8 mouse cellular contexts compared by ENCODE assay signal in genomic region chr13:93499973-93500633, GRCm38 (mm10). TPM values are rescaled to one million over a fixed set of nuclear protein-coding genes. Genes with fewer than 3 reads are reported as not detected.
DNase-seq lines count a peak whose midpoint lies in the region; ATAC-seq and TF ChIP-seq lines count a peak whose summit lies in the region.

No protein-coding gene starts in this region.

- no peaks in the 10 kb centered on the region for H3K9me3 ChIP-seq in hindbrain, embryonic 16.5 days (ENCODE audit: control insufficient read depth, low read length)
- H3K9me3 ChIP-seq in midbrain, postnatal 0 days (ENCODE audit: low read length), result no peaks in the 10 kb centered on the region

- no peak for DNase-seq in layer of hippocampus, adult 2 months (ENCODE audit: low spot score in 2 of 2)
- no peak for DNase-seq in layer of hippocampus, postnatal 25 days (ENCODE audit: extremely low spot score in 1 of 2, low spot score in 1 of 2)
- no peak for DNase-seq in midbrain, postnatal 0 days (ENCODE audit: low spot score)
- DNase-seq in right cerebral cortex, adult 18-20 months, result no peak
- no peak for DNase-seq in kidney, adult 18-20 months

- H3K27ac ChIP-seq in layer of hippocampus, adult 2 months, result peak overlapping the region; percentile 97
- peak overlapping the region; percentile 84 for H3K27ac ChIP-seq in brown adipose tissue, adult 24 weeks (replicated peaks; ENCODE audit: low read depth, low read length)
- H3K27ac ChIP-seq in hindbrain, embryonic 16.5 days (ENCODE audit: low read depth, low read length), result peak overlapping the region; percentile 92
- peak overlapping the region; percentile 92 for H3K27ac ChIP-seq in midbrain, postnatal 0 days (ENCODE audit: low read depth, low read length)

- no peaks in the 10 kb centered on the region for H3K27me3 ChIP-seq in hindbrain, embryonic 16.5 days (replicated peaks; ENCODE audit: control insufficient read depth, insufficient read depth, low read length)
- H3K27me3 ChIP-seq in midbrain, postnatal 0 days (ENCODE audit: insufficient read depth, low read length), result no peaks in the 10 kb centered on the region

- WGBS in hindbrain, embryonic 16.5 days, result 8% methylated on average over 12 of the region's 12 CpGs
- WGBS in midbrain, postnatal 0 days, result 4% methylated on average over 12 of the region's 12 CpGs

- H3K4me3 ChIP-seq in layer of hippocampus, adult 2 months, result peak overlapping the region; percentile 72
- H3K4me3 ChIP-seq in brown adipose tissue, adult 24 weeks (ENCODE audit: insufficient read depth, low read depth, low read length), result peak overlapping the region; percentile 92
- peak overlapping the region; percentile 94 for H3K4me3 ChIP-seq in hindbrain, embryonic 16.5 days (ENCODE audit: low read length)
- H3K4me3 ChIP-seq in midbrain, postnatal 0 days (ENCODE audit: low read depth, low read length), result peak overlapping the region; percentile 99

- H3K4me1 ChIP-seq in brown adipose tissue, adult 24 weeks (ENCODE audit: control insufficient read depth, insufficient read depth, insufficient read length, low read length), result peaks cover 4% of the 10 kb centered on the region
- H3K4me1 ChIP-seq in hindbrain, embryonic 16.5 days (ENCODE audit: control insufficient read depth, insufficient read depth, low read depth, low read length), result peaks cover 22% of the 10 kb centered on the region
- H3K4me1 ChIP-seq in midbrain, postnatal 0 days (ENCODE audit: insufficient read depth, low read length), result peaks cover 8% of the 10 kb centered on the region

- no peaks in the 10 kb centered on the region for H3K36me3 ChIP-seq in hindbrain, embryonic 16.5 days (ENCODE audit: control insufficient read depth, insufficient read depth, low read length)
- H3K36me3 ChIP-seq in midbrain, postnatal 0 days (ENCODE audit: insufficient read depth, low read length), result no peaks in the 10 kb centered on the region

- TF ChIP-seq CTCF in layer of hippocampus, adult 2 months (conservative IDR thresholded peaks at IDR 0.05), result no peak; the same call in 1 of the 2 replicates
- no peak for TF ChIP-seq CTCF in midbrain, postnatal 0 days (IDR thresholded peaks at IDR 0.05)

- peak overlapping the region; percentile 89 for H3K4me2 ChIP-seq in hindbrain, embryonic 16.5 days (ENCODE audit: low read length)
- peak overlapping the region; percentile 81 for H3K4me2 ChIP-seq in midbrain, postnatal 0 days (ENCODE audit: low read depth, low read length, poor library complexity, severe bottlenecking)

- H3K9ac ChIP-seq in hindbrain, embryonic 16.5 days (ENCODE audit: low read depth, low read length), result peak overlapping the region; percentile 86
- H3K9ac ChIP-seq in midbrain, postnatal 0 days (replicated peaks; ENCODE audit: low read length, poor library complexity, severe bottlenecking), result peak overlapping the region; percentile 50

- peak; percentile 76 for ATAC-seq in hindbrain, embryonic 16.5 days
- ATAC-seq in midbrain, postnatal 0 days (ENCODE audit: low FRiP score), result no peak
- no peak for ATAC-seq in granulocyte monocyte progenitor cell, adult 5-6 weeks (replicated peaks; ENCODE audit: poor library complexity, severe bottlenecking)

RNA-seq across cellular contexts. Expression of gene Jmy, which starts 0.5 kb away (rescaled TPM):
- 10 to 100 TPM; 38.6 TPM for total RNA-seq in layer of hippocampus, adult 2 months (2021)
- 10 to 100 TPM; 40.5 to 41.8 TPM for total RNA-seq in layer of hippocampus, postnatal 25 days (2021)
- 7.0 TPM in 2 replicates for polyA plus RNA-seq in brown adipose tissue, adult 24 weeks (2012; ENCODE audit: insufficient read depth, insufficient read length, missing spikeins)
- 3.3 and 3.6 TPM in 2 replicates for polyA plus RNA-seq in hindbrain, embryonic 16.5 days (2015; fragmentation: Nextera tagmentation; extraction: Ambion mirVana)
- total RNA-seq in midbrain, postnatal 0 days (2014; rRNA removed), result 22.0 and 23.8 TPM in 2 replicates
- polyA plus RNA-seq in midbrain, postnatal 0 days (2015; fragmentation: Nextera tagmentation; extraction: Ambion mirVana), result 5.0 and 7.8 TPM in 2 replicates
- total RNA-seq in granulocyte monocyte progenitor cell, adult 5-6 weeks (2014; fragmentation: Nextera tagmentation), result 6.5 and 8.6 TPM in 2 replicates
- 5.8 and 6.4 TPM in 2 replicates for total RNA-seq in granulocyte monocyte progenitor cell, adult 5-6 weeks (2017)
